Mouse (Mus musculus) brain, embryonic 14.5 days (tissue): Measurements from ENCODE around the gene Sstr2. TPM values are rescaled to one million over a fixed set of nuclear protein-coding genes. Genes with fewer than 3 reads are reported as not detected.

Experiments used
- DNase-seq: peaks from one replicate; pipeline ENCODE4 v3.0.0-alpha.2; 2011; ENCODE audit warnings: low read depth
- CTCF ChIP-seq: fragments of 200-500 bp; IDR thresholded peaks from 2 replicates; pipeline ENCODE4 v1.5.1; 2012; ENCODE audit warnings: inconsistent platforms, mild to moderate bottlenecking, moderate library complexity, borderline replicate concordance; ENCODE audit not compliant: insufficient read depth, insufficient read length; ENCODE audit errors: extremely low read depth
- POLR2A ChIP-seq: fragments of 200-500 bp; IDR thresholded peaks from 2 replicates; pipeline ENCODE4 v1.6.1; 2012; ENCODE audit warnings: mild to moderate bottlenecking, inconsistent platforms, borderline replicate concordance; ENCODE audit not compliant: poor library complexity, insufficient read depth, insufficient read length, severe bottlenecking; ENCODE audit errors: extremely low read depth
- polyA plus RNA-seq: library from polyadenylated mRNA; depleted of rRNA; stranded (reverse); fragments of >200 nt; gene quantifications from 2 replicates; pipeline ENCODE4 v1.2.3, GENCODE M21; 2012; rRNA removed

Gene Sstr2
- polyA plus RNA-seq, 1 experiment: 29.0 TPM

GRCm38 (mm10) chr11:113666648-113667047 lies 47.5 kb downstream of the Sstr2 start:
- no peak for DNase-seq
- TF ChIP-seq POLR2A: no peak
- TF ChIP-seq CTCF: no peak

- TF ChIP-seq POLR2A (no peak), CTCF (no peak)
- peak; percentile 69 for DNase-seq
These were observed 48.0 kb downstream of the Sstr2 start for GRCm38 (mm10) chr11:113667122-113667521.

- TF ChIP-seq POLR2A (no peak), CTCF (no peak)
- DNase-seq: no peak
These were observed 48.6 kb downstream of the Sstr2 start for GRCm38 (mm10) chr11:113667704-113668103.

- DNase-seq: no peak
- TF ChIP-seq POLR2A (no peak), CTCF (no peak)
These were observed 49.7 kb downstream of the Sstr2 start for GRCm38 (mm10) chr11:113668857-113669256.

- TF ChIP-seq POLR2A (no peak), CTCF (no peak)
- no peak for DNase-seq
These were observed 50.6 kb downstream of the Sstr2 start for GRCm38 (mm10) chr11:113669711-113670110.

GRCm38 (mm10) chr11:113673614-113674013 lies 54.5 kb downstream of the Sstr2 start:
- DNase-seq: peak; percentile 60
- no peak for TF ChIP-seq POLR2A
- TF ChIP-seq CTCF: no peak

- no peak for DNase-seq
- no peak for TF ChIP-seq CTCF
These were observed 55.5 kb downstream of the Sstr2 start for GRCm38 (mm10) chr11:113674595-113674994.

Other genes with a start within 250 kb of the Sstr2 start
- 53.0 and 59.8 TPM in 2 replicates for gene Cog1, start 29.8 kb downstream of the Sstr2 start, polyA plus RNA-seq
- gene Slc39a11, start 30.7 kb downstream of the Sstr2 start, polyA plus RNA-seq: 22.1 and 24.3 TPM in 2 replicates
- 30.2 and 37.4 TPM in 2 replicates for gene Fam104a, start 64.8 kb downstream of the Sstr2 start, polyA plus RNA-seq
- 31.4 and 34.3 TPM in 2 replicates for gene D11Wsu47e, start 65.1 kb downstream of the Sstr2 start, polyA plus RNA-seq
- gene Cpsf4l, start 90.7 kb downstream of the Sstr2 start, polyA plus RNA-seq: 0.28 and 0.29 TPM in 2 replicates
- gene Cdc42ep4, start 132.5 kb downstream of the Sstr2 start, polyA plus RNA-seq: 51.2 and 61.3 TPM in 2 replicates